Mouse (Mus musculus) liver, adult 2 months (tissue): Measurements from ENCODE around the gene Ncam1.

Experiments used
- CTCF ChIP-seq: fragments of 200-500 bp; IDR thresholded peaks from 2 replicates; pipeline ENCODE4 v1.5.1; 2011; ENCODE audit warnings: low read depth, low read length, control low read depth
- POLR2A ChIP-seq: fragments of 200-500 bp; IDR thresholded peaks from 2 replicates; pipeline ENCODE4 v1.6.1; 2011; ENCODE audit warnings: low read length, control low read depth; ENCODE audit not compliant: insufficient read depth; ENCODE audit errors: extremely low read depth

DNA sequence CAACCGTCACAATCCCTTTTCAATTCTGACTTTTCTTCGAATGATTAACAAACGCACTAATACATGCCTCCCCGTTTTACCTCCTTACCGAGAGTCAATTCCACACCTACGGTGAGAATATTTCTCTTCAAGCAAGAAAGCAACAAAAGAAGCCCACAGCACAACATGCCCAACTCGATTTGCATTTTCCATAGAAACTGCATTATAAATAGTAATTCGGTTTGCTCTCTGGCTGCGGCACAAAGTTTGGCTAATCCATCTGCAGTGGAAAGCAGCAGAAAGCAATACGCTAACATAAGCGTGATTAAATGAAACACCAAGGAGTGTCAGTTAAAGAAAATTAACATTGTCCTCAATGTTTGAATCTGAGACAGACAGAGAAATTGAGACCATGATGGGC lies 177.0 kb downstream of the Ncam1 start:
- no peak for TF ChIP-seq POLR2A
- TF ChIP-seq CTCF = no peak
